Comparison of ENCODE assay signal across 11 mouse cellular contexts in the genomic region with DNA sequence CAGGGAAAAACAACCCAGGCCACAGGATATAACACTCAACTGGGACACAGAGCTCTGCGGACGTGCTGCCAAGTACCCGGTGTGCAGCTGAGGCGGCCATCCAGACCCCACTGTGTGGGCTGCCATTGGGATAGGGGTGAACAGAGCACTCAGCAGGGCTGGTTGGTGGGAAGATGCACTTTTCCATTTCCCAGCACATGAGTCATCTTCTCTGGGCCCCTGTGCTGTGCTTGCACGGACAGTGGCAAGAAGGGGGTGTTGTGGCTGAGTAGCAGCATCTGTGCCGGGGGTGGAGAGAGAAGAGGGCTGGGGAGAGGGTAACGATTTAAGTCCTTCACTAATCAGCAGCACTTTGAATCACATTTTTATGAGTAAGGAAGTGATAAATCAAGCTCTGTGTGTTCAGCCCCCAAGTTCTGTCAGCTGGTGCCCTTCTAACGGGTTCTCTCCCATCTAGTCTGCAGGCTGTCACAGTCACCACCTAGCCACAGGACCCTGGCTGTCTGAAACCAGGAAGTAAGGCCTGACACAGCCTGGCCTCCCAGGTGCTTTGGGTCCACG.
DNase-seq lines count a peak whose midpoint lies in the region; ATAC-seq and TF ChIP-seq lines count a peak whose summit lies in the region.
"Had no signal": no experiment of that assay in that cellular context is flagged by ENCODE, and none has a peak within 500 bp of the region (broad histone marks: within the 10 kb centered on the region; RNA-seq: fewer than 3 reads in every experiment).

No protein-coding gene starts in this region.

- no peaks in the 10 kb centered on the region for H3K9me3 ChIP-seq in forebrain, embryonic 11.5 days (ENCODE audit: control insufficient read depth, low read length)
- H3K9me3 ChIP-seq: embryonic facial prominence, embryonic 12.5 days; midbrain, embryonic 13.5 days had no signal

- H3K36me3 ChIP-seq in heart, adult 2 months (ENCODE audit: control insufficient read depth, insufficient read depth, low read length): peaks cover 26% of the 10 kb centered on the region
- H3K36me3 ChIP-seq in forebrain, embryonic 11.5 days (ENCODE audit: control insufficient read depth, insufficient read depth, low read length): no peaks in the 10 kb centered on the region; the same call in 1 of the 2 replicates

- ATAC-seq in granulocyte monocyte progenitor cell, adult 5-6 weeks (replicated peaks; ENCODE audit: poor library complexity, severe bottlenecking): no peak
- ATAC-seq in forebrain, embryonic 11.5 days (replicated peaks; ENCODE audit: low FRiP score): no peak
- ATAC-seq: inflammation-experienced regulatory T-cells, adult 6 months; midbrain, embryonic 13.5 days had no signal

- no peaks in the 10 kb centered on the region for H3K79me2 ChIP-seq in heart, adult 2 months (replicated peaks; ENCODE audit: control insufficient read depth, insufficient read depth, low read length)

- TF ChIP-seq EP300 in heart, adult 2 months (IDR thresholded peaks at IDR 0.05; ENCODE audit: insufficient read depth, low read depth, low read length): no peak

- H3K4me3 ChIP-seq in heart, adult 2 months: no peak overlapping the region
- no peak overlapping the region for H3K4me3 ChIP-seq in forebrain, embryonic 11.5 days (ENCODE audit: low read depth, low read length)
- H3K4me3 ChIP-seq: embryonic facial prominence, embryonic 12.5 days; midbrain, embryonic 13.5 days had no signal

- intact Hi-C loops in heart, adult 2 months (cut with DNase I): loop anchor here (5.0 kb wide), 2 partner anchors 40 to 90 kb away; no protein-coding TSS in a partner anchor
- intact Hi-C loops in gastrocnemius, postnatal 36 days (cut with DNase I): no loop called here

- TF ChIP-seq CTCF in heart, adult 2 months (IDR thresholded peaks at IDR 0.05): no peak

- no peak overlapping the region for H3K9ac ChIP-seq in heart, adult 2 months (ENCODE audit: low read depth, low read length)
- no peak overlapping the region for H3K9ac ChIP-seq in forebrain, embryonic 11.5 days (ENCODE audit: low read length)
- H3K9ac ChIP-seq: embryonic facial prominence, embryonic 12.5 days; midbrain, embryonic 13.5 days had no signal

- no peak overlapping the region for H3K4me2 ChIP-seq in forebrain, embryonic 11.5 days (ENCODE audit: low read depth, low read length, severe bottlenecking)
- H3K4me2 ChIP-seq: embryonic facial prominence, embryonic 12.5 days; midbrain, embryonic 13.5 days had no signal

- DNase-seq in heart, adult 2 months: peak in 1 of 2 experiments; percentile 29
- no peak for DNase-seq in heart, adult 8-10 months (ENCODE audit: low spot score)
- DNase-seq in right cerebral cortex, postnatal 25 days: peak; percentile 36
- no peak for DNase-seq in right cerebral cortex, postnatal 14 days
- peak; percentile 39 for DNase-seq in kidney, postnatal 14 days
- no peak for DNase-seq in gastrocnemius, postnatal 36 days
- no peak for DNase-seq in forebrain, embryonic 11.5 days (ENCODE audit: low spot score)

- 66% methylated on average over 9 of the region's 9 CpGs for WGBS in heart, adult 2 months
- WGBS in forebrain, embryonic 11.5 days: 91% methylated on average over 9 of the region's 9 CpGs

- H3K27me3 ChIP-seq in heart, adult 2 months (ENCODE audit: control insufficient read depth, insufficient read depth, low read length): no peaks in the 10 kb centered on the region
- no peaks in the 10 kb centered on the region for H3K27me3 ChIP-seq in forebrain, embryonic 11.5 days (ENCODE audit: control insufficient read depth, insufficient read depth, low read length)
- H3K27me3 ChIP-seq: embryonic facial prominence, embryonic 12.5 days; midbrain, embryonic 13.5 days had no signal

- no peak for TF ChIP-seq POLR2A in heart, adult 2 months (IDR thresholded peaks at IDR 0.05; ENCODE audit: insufficient read depth, low read depth, low read length)

- peak overlapping the region; percentile 15 for H3K27ac ChIP-seq in heart, adult 2 months
- H3K27ac ChIP-seq in forebrain, embryonic 11.5 days (ENCODE audit: low read depth, low read length): no peak overlapping the region
- H3K27ac ChIP-seq: embryonic facial prominence, embryonic 12.5 days; midbrain, embryonic 13.5 days had no signal

- H3K4me1 ChIP-seq in heart, adult 2 months (ENCODE audit: control insufficient read depth, insufficient read depth, low read length): peaks cover 21% of the 10 kb centered on the region
- no peaks in the 10 kb centered on the region for H3K4me1 ChIP-seq in forebrain, embryonic 11.5 days (replicated peaks; ENCODE audit: control insufficient read depth, insufficient read depth, low read length)
- H3K4me1 ChIP-seq: midbrain, embryonic 13.5 days had no signal

Comparison
In these comparisons a context has a peak if more than half of its experiments do, and no peak if none do; other contexts are left out.
1. DNase-seq: peak in right cerebral cortex, postnatal 25 days (single experiment) and kidney, postnatal 14 days (single experiment); none in heart, adult 8-10 months (single experiment), right cerebral cortex, postnatal 14 days (single experiment), gastrocnemius, postnatal 36 days (0 of 2) and forebrain, embryonic 11.5 days (single experiment).